Mouse (Mus musculus): ENCODE measurements at regions not wholly inside any gene's neighbourhood (a gene's known extent, or its start where the extent isn't known, plus 50 kb on each side); places are given as distances from the start of the nearest gene placed in this dataset.

DNA sequence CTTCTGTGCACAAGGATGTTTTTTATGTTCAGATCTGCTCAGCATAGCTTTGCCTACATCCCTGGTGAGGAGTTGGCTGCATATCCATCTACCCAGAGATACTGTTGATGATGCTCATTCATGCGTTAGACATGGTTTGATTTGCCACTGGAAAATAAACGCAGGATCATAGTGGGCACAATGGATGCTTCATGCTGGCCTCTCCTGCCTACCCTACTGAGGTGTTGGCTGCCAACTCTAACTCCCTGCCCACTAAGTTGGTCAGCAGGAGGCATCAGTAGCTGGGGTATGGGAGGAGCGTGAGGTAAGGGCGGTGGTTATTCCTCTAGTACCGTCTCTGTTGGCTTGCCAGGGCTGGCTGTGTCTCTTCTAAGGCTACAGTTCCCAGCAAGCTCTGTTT lies 307.3 kb downstream of the Gm49356 start:
- TF ChIP-seq CTCF (IDR thresholded peaks at IDR 0.05; ENCODE audit: low read depth) (no peak), EP300 (IDR thresholded peaks at IDR 0.05; ENCODE audit: low read depth) (no peak)
